Mouse (Mus musculus) liver, embryonic 11.5 days (tissue): Measurements from ENCODE around the gene Tnfaip6. TPM values are rescaled to one million over a fixed set of nuclear protein-coding genes. Genes with fewer than 3 reads are reported as not detected.

Experiments
- ATAC-seq: fragments of 200-750 bp; cut with Nextera tagmentation; replicated peaks from 2 replicates; pipeline ENCODE4 v1.8.0; 2017; ENCODE audit warnings: moderate number of reproducible peaks, mild to moderate bottlenecking, moderate TSS enrichment, moderate library complexity; ENCODE audit not compliant: low FRiP score
- DNase-seq: peaks from one replicate; pipeline ENCODE4 v3.0.0-alpha.2; 2017; ENCODE audit warnings: low spot score
- H3K27ac ChIP-seq: fragments of 300-500 bp; sonication (generic); 2 replicates; pipeline ENCODE4 v1.5.1; 2014; ENCODE audit warnings: mild to moderate bottlenecking, low read depth, low read length, control low read depth
- H3K27me3 ChIP-seq: fragments of 300-500 bp; sonication (generic); replicated peaks from 2 replicates; pipeline ENCODE4 v1.6.1; 2014; ENCODE audit warnings: low read length, mixed read lengths; ENCODE audit not compliant: control insufficient read depth, insufficient read depth
- H3K36me3 ChIP-seq: fragments of 300-500 bp; sonication (generic); 2 replicates; pipeline ENCODE4 v1.6.1; 2014; ENCODE audit warnings: mild to moderate bottlenecking, low read length, moderate library complexity, mixed read lengths; ENCODE audit not compliant: control insufficient read depth, insufficient read depth
- H3K4me1 ChIP-seq: fragments of 300-500 bp; sonication (generic); replicated peaks from 2 replicates; pipeline ENCODE4 v1.6.1; 2014; ENCODE audit warnings: low read length, mixed read lengths; ENCODE audit not compliant: control insufficient read depth, insufficient read depth
- H3K4me2 ChIP-seq: fragments of 300-500 bp; sonication (generic); 2 replicates; pipeline ENCODE4 v1.6.1; 2014; ENCODE audit warnings: mild to moderate bottlenecking, control low read depth, moderate library complexity
- H3K4me3 ChIP-seq: fragments of 300-500 bp; sonication (generic); 2 replicates; pipeline ENCODE4 v1.5.1; 2014; ENCODE audit warnings: low read depth, low read length, control low read depth
- H3K9ac ChIP-seq: fragments of 300-500 bp; sonication (generic); 2 replicates; pipeline ENCODE4 v1.6.1; 2014; ENCODE audit warnings: low read depth, low read length, control low read depth
- H3K9me3 ChIP-seq: fragments of 300-500 bp; sonication (generic); 2 replicates; pipeline ENCODE4 v1.6.1; 2016; ENCODE audit warnings: low read length, inconsistent platforms, mixed read lengths; ENCODE audit not compliant: control insufficient read depth
- WGBS: fragments of 180-500 bp; shearing (Covaris S2); extraction: QIAGEN DNeasy Blood & Tissue Kit; methylation state at CpG from one replicate; pipeline ENCODE4 v1.1.7; 2014; 5-methylcytosine and 5-hydroxymethylcytosine counted together
- polyA plus RNA-seq: library from polyadenylated mRNA; unstranded; fragments of >200 nt; fragmentation: Nextera tagmentation; extraction: Ambion mirVana; gene quantifications from 2 replicates; pipeline ENCODE4 v1.2.1, GENCODE M21; 2014

Gene Tnfaip6
- polyA plus RNA-seq, 1 experiment from 2014 or later = 1.9 TPM

DNA sequence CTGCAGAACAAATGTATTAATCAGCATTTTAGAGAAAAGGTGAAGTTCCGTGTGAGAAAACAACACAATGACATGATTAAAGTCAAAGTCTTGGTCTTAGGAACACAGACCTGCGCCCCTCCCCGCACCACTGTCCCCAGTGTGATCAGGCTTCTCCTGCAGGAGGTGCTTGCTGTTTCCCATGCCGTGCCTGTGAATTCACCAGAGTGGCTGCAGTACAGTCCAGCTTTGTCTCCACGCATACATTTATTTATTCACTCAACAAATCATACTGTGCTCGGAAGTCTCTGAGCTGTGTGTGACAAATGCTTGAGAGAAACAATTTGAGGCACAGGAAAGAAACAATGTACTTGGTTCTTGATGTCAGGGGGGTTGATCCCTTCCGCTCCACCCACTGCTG lies 21.4 kb upstream of the Tnfaip6 start:
- 54% methylated on average over 7 of the region's 7 CpGs for WGBS
- H3K9ac ChIP-seq = no peak overlapping the region

DNA sequence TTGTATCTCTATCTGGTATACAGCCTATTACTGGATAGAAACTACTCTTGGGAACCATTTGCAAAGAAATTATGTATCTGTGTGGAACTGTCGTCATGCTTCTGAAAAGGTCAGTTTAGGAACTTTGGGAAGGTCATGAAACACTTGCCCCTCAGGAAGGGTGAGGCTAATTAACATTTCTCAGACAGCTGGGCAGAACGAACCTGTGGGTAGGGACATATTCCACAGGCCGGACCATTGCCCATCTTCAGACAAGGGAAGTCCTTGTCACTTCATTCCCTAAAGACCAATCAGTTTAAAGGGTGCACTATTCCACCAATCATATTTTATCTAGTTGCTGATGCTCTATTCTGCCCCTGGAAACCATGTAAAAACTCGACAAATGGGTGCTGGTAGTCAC lies 10.7 kb upstream of the Tnfaip6 start:
- Histone ChIP-seq H3K4me2 (no peak overlapping the region), H3K9me3 (peaks cover 2% of the 10 kb centered on the region; the same call in 1 of the 2 replicates), H3K9ac (no peak overlapping the region), H3K27me3 (no peaks in the 10 kb centered on the region), H3K4me1 (no peaks in the 10 kb centered on the region), H3K4me3 (no peak overlapping the region), H3K27ac (no peak overlapping the region), H3K36me3 (no peaks in the 10 kb centered on the region)
- DNase-seq = no peak
- ATAC-seq = no peak
- 84% methylated on average over 4 of the region's 4 CpGs for WGBS

More for the DNA sequence above, 21.4 kb upstream of the Tnfaip6 start:
- H3K9me3 ChIP-seq = no peaks in the 10 kb centered on the region
- H3K27ac ChIP-seq = no peak overlapping the region
- no peaks in the 10 kb centered on the region for H3K27me3 ChIP-seq
- H3K36me3 ChIP-seq = no peaks in the 10 kb centered on the region
- no peak for ATAC-seq
- no peak overlapping the region for H3K4me2 ChIP-seq
- H3K4me1 ChIP-seq = no peaks in the 10 kb centered on the region
- no peak for DNase-seq
- H3K4me3 ChIP-seq = no peak overlapping the region

- H3K4me2 ChIP-seq = no peak overlapping the region
- no peaks in the 10 kb centered on the region for H3K27me3 ChIP-seq
- no peak overlapping the region for H3K27ac ChIP-seq
- no peaks in the 10 kb centered on the region for H3K4me1 ChIP-seq
- 76% methylated on average over 3 of the region's 3 CpGs for WGBS
- H3K4me3 ChIP-seq = no peak overlapping the region
- DNase-seq = no peak
- no peak for ATAC-seq
- H3K9ac ChIP-seq = no peak overlapping the region
- peaks cover 2% of the 10 kb centered on the region; the same call in 1 of the 2 replicates for H3K9me3 ChIP-seq
- H3K36me3 ChIP-seq = no peaks in the 10 kb centered on the region
These were observed 8.4 kb upstream of the Tnfaip6 start for GRCm38 (mm10) chr2:52029426-52029825.

DNA sequence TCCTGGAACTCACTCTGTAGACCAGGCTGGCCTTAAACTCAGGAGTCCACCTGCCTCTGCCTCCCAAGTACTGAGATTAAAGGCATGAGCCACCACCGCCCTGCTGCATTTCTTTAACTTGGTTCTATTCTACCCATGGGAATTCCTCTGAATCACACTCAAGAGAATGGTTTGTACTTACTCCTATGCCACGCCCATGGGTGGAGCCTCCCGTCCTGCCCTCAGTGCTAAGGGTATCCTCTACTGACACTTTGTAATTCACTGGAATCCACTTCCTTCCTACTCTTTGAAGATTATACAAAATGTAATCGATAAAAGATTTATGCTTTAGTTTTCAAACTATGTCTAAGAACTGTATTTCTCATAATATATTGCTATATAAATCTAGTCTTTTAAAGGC lies 6.3 kb upstream of the Tnfaip6 start:
- Histone ChIP-seq H3K4me2 (no peak overlapping the region), H3K4me1 (no peaks in the 10 kb centered on the region)

DNA sequence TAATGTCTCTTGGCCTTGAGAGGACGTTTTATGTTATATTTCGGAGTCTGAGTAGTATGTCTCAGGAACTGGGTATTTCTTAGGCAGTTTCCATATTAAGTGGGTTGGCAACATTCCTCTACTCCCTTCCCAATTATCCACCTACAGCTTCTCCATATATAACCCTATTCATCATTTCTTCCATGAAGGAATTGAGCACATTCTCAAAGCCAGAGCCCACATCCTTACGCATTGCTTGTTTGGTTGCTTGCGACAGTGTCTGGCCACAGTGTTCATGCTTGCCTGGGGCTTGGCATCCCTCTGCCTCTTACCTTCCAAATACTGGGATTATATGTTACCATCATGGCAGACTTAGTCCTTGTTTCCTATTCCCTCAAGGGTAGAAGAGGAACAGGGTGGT lies 3.2 kb upstream of the Tnfaip6 start:
- WGBS = 87% methylated on average over 4 of the region's 4 CpGs
- DNase-seq (no peak), ATAC-seq (no peak)
- Histone ChIP-seq H3K4me2 (no peak overlapping the region), H3K9me3 (no peaks in the 10 kb centered on the region), H3K36me3 (no peaks in the 10 kb centered on the region), H3K4me1 (no peaks in the 10 kb centered on the region), H3K9ac (no peak overlapping the region), H3K4me3 (no peak overlapping the region), H3K27me3 (peaks cover 3% of the 10 kb centered on the region), H3K27ac (no peak overlapping the region)

More for the DNA sequence above, 6.3 kb upstream of the Tnfaip6 start:
- DNase-seq (no peak), ATAC-seq (no peak)
- no peak overlapping the region for H3K27ac ChIP-seq
- H3K27me3 ChIP-seq = no peaks in the 10 kb centered on the region
- no peak overlapping the region for H3K4me3 ChIP-seq
- H3K9ac ChIP-seq = no peak overlapping the region
- peaks cover 2% of the 10 kb centered on the region; the same call in 1 of the 2 replicates for H3K9me3 ChIP-seq
- WGBS = 76% methylated on average over 4 of the region's 4 CpGs
- H3K36me3 ChIP-seq = no peaks in the 10 kb centered on the region

- peaks cover 3% of the 10 kb centered on the region for H3K27me3 ChIP-seq
- no peaks in the 10 kb centered on the region for H3K9me3 ChIP-seq
- H3K4me1 ChIP-seq = no peaks in the 10 kb centered on the region
- no peak overlapping the region for H3K4me3 ChIP-seq
- H3K36me3 ChIP-seq = no peaks in the 10 kb centered on the region
- 70% methylated on average over 4 of the region's 4 CpGs for WGBS
- H3K27ac ChIP-seq = no peak overlapping the region
- no peak overlapping the region for H3K4me2 ChIP-seq
- DNase-seq (no peak), ATAC-seq (no peak)
- H3K9ac ChIP-seq = no peak overlapping the region
These were observed 2.7 kb upstream of the Tnfaip6 start for GRCm38 (mm10) chr2:52035144-52035543.

- Histone ChIP-seq H3K4me3 (no peak overlapping the region), H3K4me1 (no peaks in the 10 kb centered on the region), H3K9ac (no peak overlapping the region), H3K27ac (no peak overlapping the region), H3K36me3 (no peaks in the 10 kb centered on the region), H3K9me3 (no peaks in the 10 kb centered on the region), H3K4me2 (peak overlapping the region; percentile 57; the same call in 1 of the 2 replicates), H3K27me3 (peaks cover 3% of the 10 kb centered on the region)
- DNase-seq = no peak
- 49% methylated on average over 10 of the region's 11 CpGs for WGBS
- no peak for ATAC-seq
These were observed 747 bp upstream of the Tnfaip6 start for GRCm38 (mm10) chr2:52036929-52037595.

- Histone ChIP-seq H3K4me3 (no peak overlapping the region), H3K9ac (no peak overlapping the region), H3K4me2 (no peak overlapping the region), H3K36me3 (no peaks in the 10 kb centered on the region), H3K9me3 (no peaks in the 10 kb centered on the region), H3K27me3 (peaks cover 3% of the 10 kb centered on the region), H3K27ac (no peak overlapping the region), H3K4me1 (no peaks in the 10 kb centered on the region)
- WGBS = 64% methylated on average over 5 of the region's 5 CpGs
- ATAC-seq (no peak), DNase-seq (no peak)
These were observed 749 bp downstream of the Tnfaip6 start for GRCm38 (mm10) chr2:52038558-52038957.

- 72% methylated on average over 8 of the region's 8 CpGs for WGBS
- Histone ChIP-seq H3K4me1 (no peaks in the 10 kb centered on the region), H3K4me2 (no peak overlapping the region), H3K27ac (no peak overlapping the region), H3K27me3 (peaks cover 3% of the 10 kb centered on the region), H3K36me3 (no peaks in the 10 kb centered on the region), H3K4me3 (no peak overlapping the region), H3K9me3 (no peaks in the 10 kb centered on the region), H3K9ac (no peak overlapping the region)
- DNase-seq (no peak), ATAC-seq (no peak)
These were observed 1.4 kb downstream of the Tnfaip6 start for GRCm38 (mm10) chr2:52039083-52039801.
